Mouse (Mus musculus) liver, embryonic 14.5 days (tissue): ENCODE results near the gene Plcb4.
"Not testable (repeated sequence)": the region's sequence is repeated elsewhere in the genome, so short reads cannot be mapped to it uniquely, and the experiment has no call there.

Source experiments
- CTCF ChIP-seq: IDR thresholded peaks from 2 replicates; pipeline ENCODE4 v1.5.1; 2016; ENCODE audit warnings: antibody characterized with exemption, low read depth, control low read depth
- EP300 ChIP-seq: IDR thresholded peaks from 2 replicates; pipeline ENCODE4 v1.6.1; 2016; ENCODE audit warnings: antibody characterized with exemption, low read depth

DNA sequence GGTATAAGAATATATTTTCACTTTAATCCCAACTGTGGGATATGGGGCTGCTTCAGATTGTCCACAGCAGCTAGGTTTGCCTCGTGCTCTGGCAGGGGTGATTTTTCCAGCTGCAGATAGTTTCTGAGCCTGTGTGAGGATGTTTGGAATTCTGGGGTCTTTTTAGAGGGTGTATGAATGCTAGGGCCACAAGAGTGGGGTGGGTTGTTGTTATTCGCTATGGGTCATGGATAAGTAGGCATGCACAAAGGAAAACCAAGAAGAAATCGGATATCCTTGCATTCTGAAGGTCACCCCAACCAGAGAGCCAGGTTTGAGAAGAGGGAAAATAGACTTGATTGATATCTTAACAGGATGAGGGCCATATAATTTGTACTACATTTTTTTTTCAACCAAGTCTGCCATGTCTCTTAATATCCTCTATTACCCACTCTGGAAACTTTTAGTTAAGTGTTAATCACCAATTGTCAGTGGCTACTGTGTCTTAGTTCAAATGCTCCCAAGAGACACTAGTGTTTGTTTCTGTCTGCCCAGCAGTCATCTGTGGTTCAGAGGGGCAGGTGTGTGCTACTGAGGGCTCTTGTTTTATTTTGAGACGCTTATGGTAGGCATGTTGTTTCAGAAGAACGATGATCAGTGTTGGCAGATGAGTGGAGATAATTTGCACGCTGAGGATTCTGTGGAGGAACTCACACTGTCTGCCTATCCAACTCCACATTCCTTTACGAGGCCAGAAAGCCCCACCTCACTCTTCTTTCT, 79.4 kb downstream of the Plcb4 start:
- TF ChIP-seq CTCF, EP300: not testable (repeated sequence)
